Mouse (Mus musculus): ENCODE data around the gene Nckipsd.

DNA sequence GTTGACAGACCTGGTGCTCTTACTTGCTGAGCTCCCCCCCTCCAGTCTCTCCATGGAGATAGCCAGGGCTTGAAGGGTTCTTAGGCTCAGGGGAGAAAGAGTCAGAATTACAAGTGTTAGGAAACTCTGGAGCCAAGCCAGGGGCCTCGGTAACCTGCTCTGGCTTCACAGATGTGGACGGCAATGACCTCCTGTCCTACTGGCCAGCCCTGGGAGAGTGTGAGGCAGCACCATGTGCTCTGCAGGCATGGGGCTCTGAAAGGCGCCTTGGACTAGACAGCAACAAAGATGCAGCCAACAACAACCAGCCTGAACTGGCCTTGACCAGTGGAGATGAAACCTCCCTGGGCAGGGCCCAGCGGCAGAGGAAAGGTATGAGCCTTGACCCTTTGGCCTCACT, 39.2 kb downstream of the Nckipsd start:
- TF ChIP-seq FLI1 (IDR thresholded peaks at IDR 0.05; ENCODE audit: low read length) = no peak
- no peak for TF ChIP-seq GATA1 (IDR thresholded peaks at IDR 0.05; ENCODE audit: borderline replicate concordance, low read length)

Measured in megakaryocyte, embryonic 14.5 days (primary cell).